Mouse (Mus musculus) ES-E14 (cell line): ENCODE measurements around the gene Hacd3. TPM values are rescaled to one million over a fixed set of nuclear protein-coding genes. Genes with fewer than 3 reads are reported as not detected.

ENCODE experiments used
- DNase-seq: peaks from one replicate; pipeline ENCODE4 v3.0.0-alpha.2; 2013; ENCODE audit warnings: low read depth, low spot score
- H3K27ac ChIP-seq: 2 replicates; pipeline ENCODE4 v1.5.1; 2012; ENCODE audit warnings: low read depth, mild to moderate bottlenecking, low read length, moderate library complexity, mixed read lengths; ENCODE audit not compliant: poor library complexity, insufficient read depth, severe bottlenecking
- H3K36me3 ChIP-seq: 2 replicates; pipeline ENCODE4 v1.6.1; 2012; ENCODE audit warnings: mild to moderate bottlenecking, low read length, moderate library complexity, mixed read lengths; ENCODE audit not compliant: control insufficient read depth, poor library complexity, insufficient read depth, severe bottlenecking
- H3K4me1 ChIP-seq, 2 experiments: fragments of 150-350 bp in 1 of 2; sonication (generic) in 1 of 2; 2 replicates each; pipeline ENCODE4 v1.6.1; 2012; ENCODE audit warnings: low read length in 2 of 2, mild to moderate bottlenecking in 1 of 2, mixed read lengths in 1 of 2; ENCODE audit not compliant: control insufficient read depth in 2 of 2, insufficient read depth in 2 of 2, poor library complexity in 1 of 2
- H3K4me3 ChIP-seq, 2 experiments: fragments of 150-350 bp in 1 of 2; sonication (generic) in 1 of 2; 2 replicates each; pipeline ENCODE4 v1.5.1; 2012; ENCODE audit warnings: low read length in 2 of 2, low read depth in 1 of 2, mild to moderate bottlenecking in 1 of 2, mixed read lengths in 1 of 2; ENCODE audit not compliant: insufficient read depth in 1 of 2, poor library complexity in 1 of 2, severe bottlenecking in 1 of 2
- H3K9ac ChIP-seq: 2 replicates; pipeline ENCODE4 v1.6.1; 2012; ENCODE audit warnings: low read depth, mild to moderate bottlenecking, low read length, mixed read lengths; ENCODE audit not compliant: poor library complexity, insufficient read depth, severe bottlenecking
- H3K9me3 ChIP-seq: fragments of 150-350 bp; sonication (generic); 2 replicates; pipeline ENCODE4 v1.6.1; 2012; ENCODE audit warnings: low read depth, mild to moderate bottlenecking, low read length; ENCODE audit not compliant: control insufficient read depth, insufficient read depth
- CHD2 ChIP-seq: IDR thresholded peaks from 2 replicates; pipeline ENCODE4 v1.6.1; 2014; ENCODE audit warnings: mild to moderate bottlenecking, low read depth, low read length, inconsistent platforms
- HCFC1 ChIP-seq: IDR thresholded peaks from 2 replicates; pipeline ENCODE4 v1.6.1; 2012; ENCODE audit warnings: low read length, inconsistent platforms, borderline replicate concordance; ENCODE audit not compliant: insufficient read depth
- MAFK ChIP-seq: IDR thresholded peaks from 2 replicates; pipeline ENCODE4 v1.6.1; 2014; ENCODE audit warnings: mild to moderate bottlenecking, low read depth, low read length, inconsistent platforms; ENCODE audit not compliant: insufficient read depth
- ZC3H11A ChIP-seq: IDR thresholded peaks from 2 replicates; pipeline ENCODE4 v1.6.1; 2012; ENCODE audit warnings: low read depth, mild to moderate bottlenecking, inconsistent platforms, low read length, borderline replicate concordance
- ZNF384 ChIP-seq: IDR thresholded peaks from 2 replicates; pipeline ENCODE4 v1.6.1; 2012; ENCODE audit warnings: low read depth, low read length, inconsistent platforms
- in situ Hi-C, 2 experiments: fragments of 600-800 bp; cut with MboI; formaldehyde crosslinking; loops; one replicate each; pipeline ENCODE4 v1.15.1; 2025; ENCODE audit warnings: low sequenced_read_pairs in 2 of 2, inconsistent platforms in 1 of 2; ENCODE audit not compliant: unreplicated experiment in 2 of 2
- total RNA-seq: library from RNA; depleted of rRNA; stranded (reverse); fragments of 300-350 nt; gene quantifications from 2 replicates; pipeline ENCODE4 v1.2.3, GENCODE M21; 2012

The Hacd3 gene
- total RNA-seq, 1 experiment, result 50.1 TPM

GRCm38 (mm10) chr9:65016241-65016977 is 5.1 kb downstream of the Hacd3 start:
- H3K9ac ChIP-seq, result no peak overlapping the region
- H3K36me3 ChIP-seq, result no peaks in the 10 kb centered on the region
- no peak for DNase-seq
- H3K27ac ChIP-seq, result no peak overlapping the region
- TF ChIP-seq CHD2, result no peak
- no peak for TF ChIP-seq ZNF384
- TF ChIP-seq HCFC1, result no peak
- TF ChIP-seq MAFK, result no peak
- no peak for TF ChIP-seq ZC3H11A
- no peaks in the 10 kb centered on the region for H3K9me3 ChIP-seq
- 0 out of 4 replicates have a peak, but pooled peaks cover 2% of the 10 kb centered on the region in 2 experiments for H3K4me1 ChIP-seq
- in situ Hi-C loops, result no loop called here
- H3K4me3 ChIP-seq, result no peak overlapping the region

DNA sequence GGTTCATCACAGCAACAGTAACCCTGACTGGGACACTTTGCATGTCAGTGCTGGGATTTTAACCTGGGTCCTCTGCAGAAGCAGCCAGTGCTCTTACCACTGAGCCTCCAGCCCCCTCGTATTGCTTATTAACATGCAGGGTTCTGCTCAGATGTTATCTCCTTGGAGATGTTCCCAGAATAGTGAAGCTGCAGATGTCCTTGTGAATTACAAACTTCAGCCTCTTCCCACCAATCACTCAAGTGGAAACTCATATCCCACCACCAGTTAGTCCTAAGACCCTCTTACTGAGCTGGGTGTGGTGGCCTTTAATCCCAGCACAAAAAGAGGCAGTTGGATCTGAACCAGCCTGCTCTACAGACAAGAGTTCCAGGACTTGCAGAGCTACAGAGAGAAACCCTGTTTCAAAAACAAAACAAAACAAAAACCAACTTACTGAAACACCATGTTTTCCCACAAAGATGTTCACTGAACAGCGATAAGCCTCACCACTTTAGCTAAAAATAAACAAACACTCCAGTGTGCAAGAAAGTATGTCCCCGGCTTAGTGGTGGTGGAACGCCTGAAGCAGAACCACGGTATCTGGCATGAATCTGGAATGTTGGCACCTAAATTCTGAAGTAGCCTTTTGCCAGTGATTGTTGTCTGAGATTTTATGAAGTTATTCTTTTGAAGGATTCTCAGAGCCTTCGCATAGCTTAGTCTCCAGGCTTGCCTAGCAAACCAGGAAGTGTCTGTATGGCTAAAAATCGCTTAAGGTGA is 5.9 kb downstream of the Hacd3 start:
- no peaks in the 10 kb centered on the region for H3K36me3 ChIP-seq
- DNase-seq, result no peak
- TF ChIP-seq ZC3H11A (no peak), ZNF384 (no peak), MAFK (no peak)
- H3K4me1 ChIP-seq, result 0 out of 4 replicates have a peak, but pooled peaks cover under 1 to 2% of the 10 kb centered on the region in 2 experiments
- H3K9me3 ChIP-seq, result no peaks in the 10 kb centered on the region
- H3K4me3 ChIP-seq, result no peak overlapping the region
- no peak overlapping the region for H3K27ac ChIP-seq
- no peak overlapping the region for H3K9ac ChIP-seq
- in situ Hi-C loops, result no loop called here

GRCm38 (mm10) chr9:65011304-65011703 is 10.2 kb downstream of the Hacd3 start:
- H3K36me3 ChIP-seq, result no peaks in the 10 kb centered on the region
- H3K27ac ChIP-seq, result no peak overlapping the region
- H3K4me1 ChIP-seq, result no peaks in the 10 kb centered on the region
- DNase-seq, result peak; percentile 24
- H3K9ac ChIP-seq, result no peak overlapping the region
- no peaks in the 10 kb centered on the region for H3K9me3 ChIP-seq
- no peak for TF ChIP-seq CHD2
- no peak for TF ChIP-seq ZNF384
- TF ChIP-seq ZC3H11A, result no peak
- no peak for TF ChIP-seq HCFC1
- TF ChIP-seq MAFK, result no peak
- H3K4me3 ChIP-seq, result no peak overlapping the region
- in situ Hi-C loops, result no loop called here

- no peak for DNase-seq
- in situ Hi-C loops, result no loop called here
- Histone ChIP-seq H3K4me3 (no peak overlapping the region), H3K27ac (no peak overlapping the region), H3K9me3 (no peaks in the 10 kb centered on the region), H3K36me3 (peaks cover 2% of the 10 kb centered on the region; the same call in 1 of the 2 replicates), H3K4me1 (no peaks in the 10 kb centered on the region), H3K9ac (no peak overlapping the region)
- TF ChIP-seq MAFK, result no peak
- TF ChIP-seq ZNF384, result no peak
- TF ChIP-seq HCFC1, result no peak
- TF ChIP-seq CHD2, result no peak
- no peak for TF ChIP-seq ZC3H11A
Observed at GRCm38 (mm10) chr9:65010632-65011031, 10.9 kb downstream of the Hacd3 start.
